Mouse (Mus musculus) testis, adult 2 months (tissue): ENCODE measurements at regions not wholly inside any gene's neighbourhood (a gene's known extent, or its start where the extent isn't known, plus 50 kb on each side); places are given as distances from the start of the nearest gene placed in this dataset.

Experiments
- H3K27ac ChIP-seq: fragments of 200-500 bp; 2 replicates; pipeline ENCODE4 v1.5.1; 2012; ENCODE audit warnings: low read depth, low read length; ENCODE audit not compliant: control insufficient read depth, insufficient read depth
- H3K27me3 ChIP-seq: fragments of 200-500 bp; 2 replicates; pipeline ENCODE4 v1.6.1; 2012; ENCODE audit warnings: mild to moderate bottlenecking, low read length, moderate library complexity; ENCODE audit not compliant: control insufficient read depth, insufficient read depth
- H3K36me3 ChIP-seq: fragments of 200-500 bp; 2 replicates; pipeline ENCODE4 v1.6.1; 2012; ENCODE audit warnings: mild to moderate bottlenecking, low read length; ENCODE audit not compliant: control insufficient read depth, insufficient read depth
- H3K4me1 ChIP-seq: fragments of 200-500 bp; 2 replicates; pipeline ENCODE4 v1.6.1; 2012; ENCODE audit warnings: low read length; ENCODE audit not compliant: control insufficient read depth, insufficient read depth
- H3K4me3 ChIP-seq: fragments of 200-500 bp; 2 replicates; pipeline ENCODE4 v1.5.1; 2012; ENCODE audit warnings: low read depth, mild to moderate bottlenecking, low read length, moderate library complexity, mixed read lengths; ENCODE audit not compliant: control insufficient read depth
- CTCF ChIP-seq: fragments of 200-500 bp; IDR thresholded peaks from 2 replicates; pipeline ENCODE4 v1.5.1; 2012; ENCODE audit warnings: low read depth, mild to moderate bottlenecking, inconsistent platforms, low read length, moderate library complexity; ENCODE audit not compliant: control insufficient read depth, insufficient read depth, insufficient replicate concordance
- POLR2A ChIP-seq: fragments of 200-500 bp; IDR thresholded peaks from 2 replicates; pipeline ENCODE4 v1.6.1; 2012; ENCODE audit warnings: low read depth, mild to moderate bottlenecking, inconsistent platforms, low read length, moderate library complexity; ENCODE audit not compliant: control insufficient read depth

DNA sequence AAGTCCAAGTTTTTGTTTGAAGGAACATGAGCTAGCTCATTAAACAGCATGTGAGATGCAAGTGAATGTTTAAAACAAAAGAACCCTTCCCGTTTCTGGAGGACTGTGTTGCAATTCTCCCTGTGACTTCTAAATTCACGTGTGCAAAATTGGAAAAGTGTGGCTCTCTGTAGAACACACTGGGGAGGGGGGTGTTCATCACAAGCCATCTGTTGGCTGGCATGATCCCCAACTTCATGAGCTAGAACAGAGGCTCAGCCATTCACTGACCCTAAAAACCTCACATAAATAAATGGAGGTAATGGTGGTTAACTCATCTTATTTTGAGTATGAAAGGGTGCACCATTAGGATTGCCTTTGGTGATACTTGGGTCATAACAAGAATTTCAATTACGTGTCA is 69.3 kb upstream of the Phyhipl start:
- H3K36me3 ChIP-seq, result no peaks in the 10 kb centered on the region
- H3K27ac ChIP-seq, result no peak overlapping the region
- TF ChIP-seq POLR2A, result no peak
- TF ChIP-seq CTCF, result no peak

DNA sequence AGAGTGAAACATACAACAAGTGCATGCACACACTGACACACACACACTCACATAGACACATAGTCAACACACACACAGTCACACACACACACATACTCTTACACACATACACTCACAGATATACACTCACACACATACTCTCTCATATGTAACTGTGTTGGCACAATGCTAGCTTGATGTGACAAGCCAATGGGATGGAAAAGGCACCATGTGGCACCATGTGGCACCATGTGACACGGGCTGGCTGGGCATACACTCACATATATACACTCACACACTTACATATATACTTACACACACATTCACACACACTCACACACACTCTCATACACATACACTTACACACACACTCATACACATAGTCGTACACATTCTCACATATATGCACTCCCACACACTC is 67.0 kb upstream of the Phyhipl start:
- no peak for TF ChIP-seq POLR2A
- no peak for TF ChIP-seq CTCF
- Histone ChIP-seq H3K36me3 (no peaks in the 10 kb centered on the region), H3K4me3 (no peak overlapping the region)

More for the DNA sequence above, 69.3 kb upstream of the Phyhipl start:
- Histone ChIP-seq H3K4me3 (no peak overlapping the region), H3K27me3 (no peaks in the 10 kb centered on the region), H3K4me1 (no peaks in the 10 kb centered on the region)

DNA sequence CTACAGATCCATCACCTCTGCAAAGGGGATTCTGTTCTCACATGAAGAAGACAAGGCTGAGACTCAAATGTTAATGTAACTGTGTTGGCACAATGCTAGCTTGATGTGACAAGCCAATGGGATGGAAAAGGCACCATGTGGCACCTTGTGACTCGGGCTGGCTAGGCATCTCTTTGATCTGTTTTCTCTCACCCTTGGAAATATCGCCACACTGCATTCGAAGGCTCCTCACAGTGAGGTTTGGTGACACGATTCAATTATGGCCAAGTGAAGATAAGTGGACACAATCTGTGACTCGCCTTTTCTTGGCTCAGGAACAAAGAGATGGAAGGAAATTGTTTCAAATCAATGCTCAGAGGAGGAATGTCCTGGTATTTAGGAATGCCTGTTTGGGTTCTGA is 66.6 kb upstream of the Phyhipl start:
- TF ChIP-seq CTCF (no peak), POLR2A (no peak)
- no peak overlapping the region for H3K27ac ChIP-seq

More for the DNA sequence above, 67.0 kb upstream of the Phyhipl start:
- no peak overlapping the region for H3K27ac ChIP-seq
- no peaks in the 10 kb centered on the region for H3K27me3 ChIP-seq
- no peaks in the 10 kb centered on the region for H3K4me1 ChIP-seq

DNA sequence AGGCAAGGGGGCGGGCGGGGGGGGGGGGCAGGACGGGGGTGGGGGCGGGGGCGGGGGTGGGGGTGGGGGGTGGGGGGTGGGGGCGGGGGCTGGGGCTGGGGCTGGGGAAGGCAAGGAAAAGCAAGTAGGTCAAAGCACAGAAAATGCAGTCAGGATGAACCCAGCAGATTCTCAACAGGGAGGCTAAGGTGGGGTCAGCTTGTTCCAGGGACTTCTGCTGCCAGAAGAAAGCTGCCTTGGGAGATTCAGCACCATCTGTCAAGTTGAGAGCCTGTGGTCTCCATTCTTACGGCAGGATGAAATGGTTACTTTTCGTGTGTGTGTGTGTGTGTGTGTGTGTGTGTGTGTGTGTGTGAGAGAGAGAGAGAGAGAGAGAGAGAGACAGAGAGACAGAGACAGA is 61.7 kb upstream of the Phyhipl start:
- H3K4me1 ChIP-seq, result 0 out of 2 replicates have a peak, but pooled peaks cover 2% of the 10 kb centered on the region
- TF ChIP-seq POLR2A (no peak), CTCF (no peak)
- no peaks in the 10 kb centered on the region for H3K27me3 ChIP-seq
- H3K27ac ChIP-seq, result peak overlapping the region; percentile 53
- no peak overlapping the region for H3K4me3 ChIP-seq
- no peaks in the 10 kb centered on the region for H3K36me3 ChIP-seq

More for the DNA sequence above, 66.6 kb upstream of the Phyhipl start:
- Histone ChIP-seq H3K4me1 (no peaks in the 10 kb centered on the region), H3K36me3 (no peaks in the 10 kb centered on the region), H3K27me3 (no peaks in the 10 kb centered on the region), H3K4me3 (no peak overlapping the region)

DNA sequence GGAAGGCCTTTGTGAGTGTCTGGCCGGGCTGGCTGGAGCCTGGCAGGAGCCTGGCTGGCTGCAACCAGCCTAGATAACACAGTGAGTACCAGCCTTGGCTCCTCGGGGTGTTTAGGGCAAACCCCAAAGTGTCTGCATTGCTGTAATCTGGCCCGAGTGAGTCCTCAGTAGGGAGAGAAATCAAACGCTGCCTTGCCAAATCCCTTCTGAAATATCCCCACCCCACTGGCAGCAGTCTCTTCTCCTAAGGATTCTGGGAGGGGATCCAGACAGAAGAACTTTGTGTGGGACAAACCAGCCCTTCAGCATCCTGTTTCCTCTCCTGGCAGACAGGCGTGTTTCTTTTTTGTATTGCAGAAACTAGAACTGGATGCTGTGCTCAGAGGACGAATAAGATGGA is 61.3 kb upstream of the Phyhipl start:
- H3K27ac ChIP-seq, result 0 out of 2 replicates have a peak overlapping the region, but pooled peaks have one; percentile 42
- no peak overlapping the region for H3K4me3 ChIP-seq
- H3K4me1 ChIP-seq, result 0 out of 2 replicates have a peak, but pooled peaks cover 2% of the 10 kb centered on the region
- TF ChIP-seq CTCF (no peak), POLR2A (no peak)
- H3K27me3 ChIP-seq, result no peaks in the 10 kb centered on the region
- H3K36me3 ChIP-seq, result no peaks in the 10 kb centered on the region

DNA sequence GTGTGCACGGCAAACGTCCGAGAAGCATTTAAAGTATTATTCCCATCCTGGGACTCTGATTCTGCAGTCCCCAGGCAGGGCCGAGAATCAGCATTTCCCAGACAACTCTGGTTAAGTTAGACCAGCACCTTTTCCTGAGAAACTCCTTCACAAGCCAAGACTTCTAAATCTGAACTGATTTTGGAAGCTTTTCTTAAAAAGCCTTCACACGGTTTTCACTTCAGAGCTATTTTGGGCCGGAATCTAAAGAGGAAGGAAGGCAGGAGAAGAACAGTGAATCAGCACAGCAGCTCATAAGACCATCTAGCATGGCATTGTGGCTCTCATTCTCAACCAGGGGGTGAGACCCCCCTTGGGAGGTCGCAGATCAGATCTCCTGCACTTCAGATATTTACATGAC is 57.5 kb upstream of the Phyhipl start:
- Histone ChIP-seq H3K4me3 (no peak overlapping the region), H3K36me3 (no peaks in the 10 kb centered on the region), H3K4me1 (0 out of 2 replicates have a peak, but pooled peaks cover 2% of the 10 kb centered on the region), H3K27me3 (no peaks in the 10 kb centered on the region), H3K27ac (no peak overlapping the region)
- TF ChIP-seq CTCF (no peak), POLR2A (no peak)

DNA sequence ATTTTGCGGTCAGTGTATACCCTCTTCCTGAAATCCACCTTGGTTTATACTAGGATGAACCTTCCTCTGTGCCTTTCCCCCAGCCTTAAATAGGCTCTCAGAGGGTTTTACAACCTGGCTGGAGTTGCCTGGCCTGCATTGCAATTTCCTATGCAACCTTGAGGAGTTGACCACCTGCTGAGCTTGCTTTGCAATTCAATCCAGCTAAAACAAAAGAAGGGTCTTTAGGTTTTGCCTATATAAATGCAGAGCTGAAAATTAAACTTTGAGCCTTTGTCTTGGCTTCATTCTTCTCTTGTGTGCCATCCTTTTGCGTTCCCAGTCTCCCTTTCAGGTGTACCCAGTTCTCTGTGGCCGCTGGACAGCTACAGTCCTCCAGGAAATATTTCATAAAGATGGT is 53.0 kb upstream of the Phyhipl start:
- TF ChIP-seq POLR2A (no peak), CTCF (no peak)
- no peaks in the 10 kb centered on the region for H3K4me1 ChIP-seq
- no peak overlapping the region for H3K27ac ChIP-seq
- no peak overlapping the region for H3K4me3 ChIP-seq
- H3K36me3 ChIP-seq, result no peaks in the 10 kb centered on the region
- H3K27me3 ChIP-seq, result no peaks in the 10 kb centered on the region
